Mouse (Mus musculus) heart, postnatal 0 days (tissue): ENCODE data around the gene Gm28374.

Source experiments
- CTCF ChIP-seq: IDR thresholded peaks from 2 replicates; pipeline ENCODE4 v1.5.1; 2016; ENCODE audit warnings: antibody characterized with exemption, control low read depth, low read depth
- EP300 ChIP-seq: IDR thresholded peaks from 2 replicates; pipeline ENCODE4 v1.6.1; 2016; ENCODE audit warnings: antibody characterized with exemption, low read depth

GRCm38 (mm10) chr19:6037695-6038094, 44.4 kb downstream of the Gm28374 start:
- TF ChIP-seq CTCF = no peak
- no peak for TF ChIP-seq EP300
